Mouse (Mus musculus) embryo, embryonic 11.5 days (tissue): ENCODE measurements around the gene Cyth3.

ENCODE experiments used
- DNase-seq: peaks from one replicate; pipeline ENCODE4 v3.0.0-alpha.2; 2012; ENCODE audit warnings: low read depth, low spot score

Cyth3 gene

GRCm38 (mm10) chr5:143634550-143635112 lies 12.4 kb downstream of the Cyth3 start:
- DNase-seq: no peak

- no peak for DNase-seq
Measured at GRCm38 (mm10) chr5:143635358-143635757, 13.1 kb downstream of the Cyth3 start.

GRCm38 (mm10) chr5:143636173-143636572 lies 13.9 kb downstream of the Cyth3 start:
- DNase-seq: no peak

DNA sequence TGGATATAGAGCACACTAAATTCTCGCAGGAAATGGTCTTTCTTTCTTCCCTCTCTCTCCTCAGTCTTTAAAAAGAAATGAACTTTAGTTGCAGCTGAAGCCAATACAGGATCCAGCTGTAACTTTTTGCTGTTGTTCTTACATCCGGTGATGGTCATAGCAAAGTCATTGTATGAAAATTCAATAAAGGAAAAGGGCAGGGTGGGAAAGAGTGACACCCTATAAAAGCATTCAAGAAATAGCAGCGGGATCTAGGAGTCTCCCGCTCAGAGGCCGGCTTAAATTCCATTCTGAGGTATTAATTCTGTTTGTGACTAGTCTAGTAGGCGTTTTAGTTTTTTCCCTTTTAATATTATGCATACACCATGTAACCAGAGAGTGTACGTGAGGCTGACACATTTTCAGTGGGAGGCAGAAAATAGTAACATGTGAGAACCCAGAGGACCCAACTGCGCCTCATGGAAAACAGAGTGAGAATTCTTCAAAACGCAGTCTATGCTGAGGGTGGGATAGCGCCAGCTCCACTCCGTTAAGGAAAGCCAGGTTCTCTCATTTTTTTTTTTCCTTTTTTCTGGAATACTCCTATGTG lies 15.7 kb downstream of the Cyth3 start:
- no peak for DNase-seq

- no peak for DNase-seq
Measured at GRCm38 (mm10) chr5:143638516-143639270, 16.4 kb downstream of the Cyth3 start.

DNA sequence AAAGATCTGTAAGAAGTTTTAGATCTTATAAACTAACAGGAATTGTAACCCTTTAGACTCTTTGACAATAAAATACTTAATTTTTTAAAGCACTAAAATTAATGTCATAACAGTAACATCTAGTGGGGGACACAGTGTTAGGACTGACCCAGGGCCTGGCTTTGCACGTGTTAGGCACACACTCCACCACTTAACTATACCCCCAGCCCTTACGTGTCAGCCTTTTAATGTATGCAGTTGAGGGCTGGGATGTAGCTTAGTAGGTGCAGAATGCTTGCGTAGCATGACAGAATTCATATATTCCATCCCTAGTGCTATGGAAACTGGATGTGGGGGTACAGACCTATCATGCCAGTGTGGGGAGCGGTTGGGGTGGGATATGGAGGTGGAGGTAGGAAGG lies 17.1 kb downstream of the Cyth3 start:
- no peak for DNase-seq

- DNase-seq: no peak
Measured at GRCm38 (mm10) chr5:143639810-143640209, 17.6 kb downstream of the Cyth3 start.

DNA sequence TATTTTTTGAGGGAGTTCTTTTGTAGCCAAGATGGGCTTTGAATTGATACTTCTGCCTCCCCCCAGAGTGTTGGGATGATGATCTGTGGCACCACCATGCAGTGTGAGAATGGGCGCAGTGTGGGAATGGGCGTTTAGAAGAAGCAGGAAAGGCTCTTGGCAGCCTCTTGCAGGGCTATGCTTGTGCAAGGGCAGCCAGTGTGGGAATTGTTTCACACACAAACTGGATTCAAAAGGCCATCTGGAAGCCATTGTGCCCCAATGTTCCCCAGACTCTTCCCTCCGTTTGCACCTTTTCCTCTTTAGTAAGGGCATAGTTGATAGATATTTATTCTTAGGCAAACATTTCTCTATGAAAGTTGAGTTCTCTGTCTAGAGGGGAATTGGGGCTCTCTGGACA lies 19.3 kb downstream of the Cyth3 start:
- no peak for DNase-seq

DNA sequence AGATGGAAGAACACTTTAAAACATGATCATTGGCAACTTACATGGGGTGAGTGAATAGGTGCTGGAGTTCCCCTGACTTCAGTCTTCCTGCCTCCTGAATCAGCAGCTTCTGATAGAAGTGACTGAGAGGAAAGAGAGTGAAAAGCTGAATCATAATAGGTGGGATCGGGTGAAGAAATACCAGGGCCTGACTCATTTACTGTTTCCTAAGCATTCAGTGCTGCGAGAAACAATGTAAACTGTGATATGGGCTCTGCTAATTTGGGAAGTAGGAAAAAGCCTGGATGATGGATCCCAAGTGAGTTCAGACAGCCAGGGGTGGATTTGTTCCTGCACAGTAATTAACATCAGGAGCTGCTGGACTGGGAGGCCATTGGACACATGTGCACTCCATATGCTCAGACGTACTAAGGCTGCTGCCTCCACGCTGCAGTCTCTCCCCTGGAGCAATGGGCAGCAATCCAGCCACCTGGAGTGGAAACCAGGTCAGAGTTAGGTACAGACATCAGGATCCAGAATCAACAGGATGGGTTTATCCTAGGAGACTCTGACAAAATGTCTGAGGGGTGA lies 20.1 kb downstream of the Cyth3 start:
- no peak for DNase-seq

- DNase-seq: no peak
Measured at GRCm38 (mm10) chr5:143645976-143646375, 23.7 kb downstream of the Cyth3 start.

- DNase-seq: no peak
Measured at GRCm38 (mm10) chr5:143647412-143647811, 25.2 kb downstream of the Cyth3 start.

- no peak for DNase-seq
Measured at GRCm38 (mm10) chr5:143648058-143648457, 25.8 kb downstream of the Cyth3 start.

GRCm38 (mm10) chr5:143649168-143649567 lies 26.9 kb downstream of the Cyth3 start:
- DNase-seq: no peak

DNA sequence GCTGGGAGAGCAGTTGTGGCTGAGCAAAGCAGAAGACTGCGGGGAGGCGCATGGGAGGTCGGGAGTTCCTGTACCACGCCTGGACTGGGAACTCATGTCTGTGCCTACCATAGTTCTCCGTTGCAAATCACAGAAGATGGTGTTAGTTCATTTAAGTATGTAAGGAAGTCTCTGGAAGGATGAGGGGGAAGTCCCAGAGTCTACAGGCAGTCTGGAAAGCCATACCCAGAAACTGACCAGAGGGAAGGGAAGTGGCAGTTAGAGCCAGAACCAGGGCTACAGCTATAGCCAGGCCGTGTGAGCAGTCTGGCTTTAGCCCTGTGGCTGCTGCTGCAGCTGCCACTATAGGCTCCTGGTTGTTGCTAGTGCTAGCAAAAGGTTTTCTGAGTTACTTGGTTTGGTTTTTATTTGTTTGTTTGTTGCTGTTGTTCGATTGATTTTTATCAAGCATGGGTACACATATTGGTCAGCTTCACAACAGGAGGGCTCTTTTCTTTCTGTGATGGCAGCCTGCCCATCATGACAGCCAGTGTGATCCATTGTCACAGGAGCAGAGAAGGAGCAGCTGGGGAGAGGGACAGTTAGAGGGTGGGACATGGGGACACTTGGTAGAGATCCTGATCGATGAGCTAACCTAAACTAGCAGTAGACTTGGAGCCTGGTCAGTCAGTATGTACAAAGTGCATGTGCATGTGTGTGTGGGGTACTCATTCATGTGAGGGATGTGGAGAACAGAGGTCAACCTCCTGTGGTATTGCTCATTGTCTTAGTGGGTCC lies 29.8 kb downstream of the Cyth3 start:
- DNase-seq: no peak

DNA sequence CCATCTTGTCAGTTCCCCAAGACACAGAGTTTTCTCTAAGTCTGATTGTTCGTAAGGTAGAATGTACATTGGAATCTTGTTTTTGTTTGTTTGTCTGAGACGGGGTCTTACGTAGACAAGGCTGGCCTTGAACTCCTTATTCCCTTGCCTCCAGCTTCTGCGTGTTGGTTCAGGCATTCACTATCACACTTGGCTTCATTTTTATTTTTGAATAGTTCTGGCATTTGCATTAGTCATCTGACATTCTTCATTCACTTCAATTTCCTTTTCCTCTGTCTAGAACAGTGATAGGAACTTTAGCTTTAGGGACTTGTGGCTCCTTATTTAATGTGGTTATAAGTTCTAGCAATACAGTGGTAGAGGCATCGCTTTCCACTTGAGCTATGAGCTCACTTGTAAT lies 31.2 kb downstream of the Cyth3 start:
- DNase-seq: no peak

DNA sequence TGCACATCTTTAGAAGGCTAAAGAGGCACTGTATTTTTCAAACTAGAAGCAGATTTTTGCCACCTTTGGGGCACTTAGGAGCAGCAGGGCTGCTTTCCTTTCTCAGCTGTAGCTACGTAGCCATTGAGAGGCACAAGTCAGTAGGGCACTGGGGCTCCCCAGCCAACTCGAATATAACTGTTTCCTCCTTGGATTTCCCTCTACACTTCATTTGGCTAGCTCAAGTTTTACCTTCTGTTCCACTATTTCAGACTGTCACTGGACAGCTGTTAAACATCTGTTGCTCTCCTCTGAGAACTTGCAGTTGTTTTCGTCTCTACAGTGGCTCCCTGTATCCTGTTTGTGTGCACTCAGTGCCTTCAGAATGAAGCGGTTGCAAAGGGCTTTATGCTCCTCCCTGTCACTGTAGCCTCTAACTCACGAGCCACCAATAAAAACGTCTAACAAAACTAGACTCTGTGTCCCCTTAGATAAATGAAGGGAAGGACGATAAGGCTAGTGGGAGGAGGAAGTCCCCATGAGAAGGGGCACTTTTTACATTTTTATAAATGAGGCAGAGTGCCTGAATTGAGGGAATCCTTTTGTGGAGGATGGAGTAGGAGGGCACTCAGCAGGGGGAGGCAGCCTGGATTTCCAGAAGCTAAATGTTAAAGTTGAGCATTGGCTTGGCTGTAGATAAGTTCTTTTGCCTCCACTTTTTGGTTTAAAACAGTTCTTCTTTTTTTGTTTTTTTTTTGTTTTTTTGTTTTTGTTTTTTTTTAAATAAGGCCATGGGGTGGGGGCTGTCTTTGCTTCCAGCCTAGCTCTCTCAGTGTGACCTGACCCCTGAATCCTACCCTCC lies 32.6 kb downstream of the Cyth3 start:
- no peak for DNase-seq

DNA sequence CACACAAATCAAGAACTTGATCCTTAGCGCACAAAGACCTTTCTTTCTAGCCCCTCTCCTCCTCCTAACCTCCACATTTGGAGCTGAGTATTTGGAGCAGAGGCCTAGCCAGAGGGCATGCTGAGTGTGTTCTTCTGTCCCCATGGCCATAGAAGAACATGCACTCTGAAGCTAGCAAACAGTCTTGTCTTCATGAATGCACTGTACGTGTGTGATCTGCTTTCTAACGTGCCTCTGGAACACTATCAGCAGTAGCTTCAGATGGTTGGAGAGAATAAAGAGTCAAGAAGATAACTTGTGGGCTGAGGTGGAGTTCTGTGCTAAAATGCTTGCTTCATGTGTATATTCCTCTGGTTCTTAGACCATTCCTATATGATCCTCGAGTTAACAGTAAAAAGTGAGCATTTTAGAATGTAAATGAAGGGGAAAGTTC lies 33.3 kb downstream of the Cyth3 start:
- DNase-seq: no peak

DNA sequence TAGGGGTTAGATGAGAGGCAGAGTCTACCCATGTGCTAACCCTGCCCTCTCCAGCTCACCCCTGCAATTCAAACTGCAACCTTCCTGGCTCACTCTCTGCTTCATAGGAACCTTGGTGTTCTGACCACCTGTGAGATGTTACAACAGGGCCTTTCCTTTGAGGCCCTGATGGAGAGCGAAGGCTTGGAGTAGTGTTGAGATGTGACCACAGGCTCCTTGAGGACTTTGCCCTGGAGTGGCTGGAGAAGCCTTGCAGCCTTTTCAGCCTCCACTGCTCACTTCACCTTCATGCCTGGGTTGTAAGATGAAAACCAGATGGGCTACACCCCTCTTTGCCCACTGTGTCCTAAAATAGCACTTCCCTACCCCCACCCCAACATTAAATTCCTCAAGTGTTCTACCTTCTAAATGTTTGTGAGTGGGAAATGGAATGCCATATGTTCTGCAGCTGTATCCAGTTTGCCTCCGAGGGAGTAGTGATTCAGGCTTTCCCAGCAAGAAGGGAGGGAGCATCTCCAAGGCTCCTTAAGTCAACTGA lies 34.5 kb downstream of the Cyth3 start:
- DNase-seq: no peak

GRCm38 (mm10) chr5:143659021-143659523 lies 36.8 kb downstream of the Cyth3 start:
- DNase-seq: no peak

GRCm38 (mm10) chr5:143663074-143663687 lies 40.9 kb downstream of the Cyth3 start:
- DNase-seq: no peak
